Mouse (Mus musculus): Measurements from ENCODE around the gene Zfp420.

GRCm38 (mm10) chr7:29815061-29815784 is 44.6 kb upstream of the Zfp420 start:
- TF ChIP-seq POLR2A (IDR thresholded peaks at IDR 0.05; ENCODE audit: borderline replicate concordance, control insufficient read depth, low read depth, low read length) (no peak), CTCF (IDR thresholded peaks at IDR 0.05; ENCODE audit: control insufficient read depth, insufficient read depth, low read length) (no peak)
